Mouse (Mus musculus) MEL (cell line): Measurements from ENCODE around the gene Limk2.

Experiments used
- CTCF ChIP-seq, 3 experiments: IDR thresholded peaks in 2 of 3; conservative IDR thresholded peaks in 1 of 3; 2 replicates each; pipeline ENCODE4 v1.5.1; 2011 to 2012; ENCODE audit warnings: low read length in 3 of 3, low read depth in 2 of 3, mild to moderate bottlenecking in 2 of 3, improper control_type of control experiment in 1 of 3, inconsistent platforms in 1 of 3, mixed read lengths in 1 of 3, moderate library complexity in 1 of 3; ENCODE audit not compliant: control insufficient read depth in 1 of 3, insufficient read depth in 1 of 3, poor library complexity in 1 of 3, severe bottlenecking in 1 of 3
- E2F4 ChIP-seq: IDR thresholded peaks from 2 replicates; pipeline ENCODE4 v1.6.1; 2011; ENCODE audit warnings: low read depth, low read length, improper control_type of control experiment, borderline replicate concordance
- ETS1 ChIP-seq: IDR thresholded peaks from 2 replicates; pipeline ENCODE4 v1.6.1; 2012; ENCODE audit warnings: low read depth, mild to moderate bottlenecking, inconsistent platforms, low read length, improper control_type of control experiment, moderate library complexity
- GATA1 ChIP-seq: IDR thresholded peaks from 2 replicates; pipeline ENCODE4 v1.6.1; 2011; ENCODE audit warnings: low read depth, low read length, improper control_type of control experiment
- JUND ChIP-seq: IDR thresholded peaks from 2 replicates; pipeline ENCODE4 v1.6.1; 2011; ENCODE audit warnings: low read depth, mild to moderate bottlenecking, improper control_type of control experiment, low read length
- MAX ChIP-seq: IDR thresholded peaks from 2 replicates; pipeline ENCODE4 v1.6.1; 2011; ENCODE audit warnings: low read length, improper control_type of control experiment
- NELFE ChIP-seq: IDR thresholded peaks from 2 replicates; pipeline ENCODE4 v1.6.1; 2011; ENCODE audit warnings: low read depth, low read length, improper control_type of control experiment
- POLR2A ChIP-seq, 2 experiments: IDR thresholded peaks; 2 replicates each; pipeline ENCODE4 v1.6.1; 2011 to 2012; ENCODE audit warnings: low read length in 2 of 2, mild to moderate bottlenecking in 2 of 2, control low read depth in 1 of 2, improper control_type of control experiment in 1 of 2, low read depth in 1 of 2, moderate library complexity in 1 of 2; ENCODE audit not compliant: control insufficient read depth in 1 of 2, insufficient read depth in 1 of 2, poor library complexity in 1 of 2
- USF1 ChIP-seq: IDR thresholded peaks from 2 replicates; pipeline ENCODE4 v1.6.1; 2014; ENCODE audit warnings: low read depth, mild to moderate bottlenecking, inconsistent platforms, low read length, improper control_type of control experiment, moderate library complexity
- ZNF384 ChIP-seq: IDR thresholded peaks from 2 replicates; pipeline ENCODE4 v1.6.1; 2012; ENCODE audit warnings: low read depth, mild to moderate bottlenecking, inconsistent platforms, low read length, improper control_type of control experiment

DNA sequence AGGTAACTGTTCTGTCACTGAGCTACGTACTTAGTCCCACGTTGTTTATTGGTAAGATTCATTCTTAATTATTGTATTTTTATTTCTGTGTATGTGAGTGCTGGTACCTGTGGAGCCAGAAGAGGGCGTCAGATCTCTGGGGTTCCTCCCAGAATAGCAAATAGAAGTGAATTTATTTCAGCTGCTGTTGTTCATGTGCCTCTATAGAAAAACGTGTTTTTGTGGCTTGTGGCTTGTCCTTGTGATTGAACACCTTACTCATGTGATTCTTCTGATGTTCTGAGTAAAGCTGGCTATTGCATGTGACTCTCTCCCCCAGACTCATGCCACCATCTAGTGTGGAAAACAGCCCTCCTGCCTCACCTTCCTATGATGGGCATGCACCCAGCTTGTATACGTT lies 80.7 kb downstream of the Limk2 start:
- TF ChIP-seq ETS1 (no peak), MAX (no peak), POLR2A (IDR thresholded peaks at IDR 0.05; ENCODE audit: control insufficient read depth in 1 of 2, insufficient read depth in 1 of 2, low read depth in 1 of 2, low read length in 2 of 2, poor library complexity in 1 of 2) (no peak), E2F4 (no peak), ZNF384 (no peak), JUND (no peak), USF1 (no peak), CTCF (IDR thresholded peaks at IDR 0.05 in 2 of 3, conservative IDR thresholded peaks at IDR 0.05 in 1 of 3; ENCODE audit: control insufficient read depth in 1 of 3, insufficient read depth in 1 of 3, low read depth in 2 of 3, low read length in 3 of 3, poor library complexity in 1 of 3, severe bottlenecking in 1 of 3) (peak; percentile 15 to 41 (median 22); a peak in 3 of 6 replicates), GATA1 (no peak), NELFE (no peak)
